Mouse (Mus musculus): ENCODE results near the gene Trappc4. TPM values are rescaled to one million over a fixed set of nuclear protein-coding genes. Genes with fewer than 3 reads are reported as not detected.
A peak's percentile ranks its signal among the peaks of the same experiment; 100 is the strongest.

Trappc4 gene
- 121 and 140 TPM in 2 replicates for total RNA-seq (2012; rRNA removed)
- 100 to 1,000 TPM in 1 of 2 experiments, not detected in 1; 129 TPM for polyA plus RNA-seq (2012; ENCODE audit: insufficient read depth in 1 of 2, insufficient read length in 2 of 2, low read depth in 1 of 2, low replicate concordance in 2 of 2, missing spikeins in 1 of 2)

- peak; percentile 95 for DNase-seq (ENCODE audit: low read depth, low spot score)
- Histone ChIP-seq H3K79me2 (ENCODE audit: control insufficient read depth, insufficient read depth, low read length, poor library complexity) (peaks cover 29% of the 10 kb centered on the region), H3K4me1 (ENCODE audit: control insufficient read depth in 1 of 2, insufficient read depth in 2 of 2, low read length in 2 of 2) (peaks cover 0 to 29% of the 10 kb centered on the region in 2 experiments; a peak in 2 of 4 replicates), H3K9me3 (replicated peaks; ENCODE audit: insufficient read depth, low read length) (no peaks in the 10 kb centered on the region), H3K4me3 (ENCODE audit: control insufficient read depth in 1 of 2, insufficient read depth in 1 of 2, low read depth in 2 of 2, low read length in 2 of 2) (peak within 1 kb of the TSS; percentile 90 to 92), H3K27ac (ENCODE audit: control insufficient read depth, low read depth, low read length) (peak within 1 kb of the TSS; percentile 97), H3K27me3 (ENCODE audit: control insufficient read depth in 1 of 2, insufficient read depth in 2 of 2, low read length in 2 of 2) (no peaks in the 10 kb centered on the region), H3K9ac (ENCODE audit: control insufficient read depth, low read depth, low read length, poor library complexity, severe bottlenecking) (peak within 1 kb of the TSS; percentile 95), H3K36me3 (ENCODE audit: control insufficient read depth in 1 of 2, insufficient read depth in 2 of 2, low read length in 2 of 2) (peaks cover 13 to 39% of the 10 kb centered on the region in 2 experiments)
- 0 out of 2 replicates have a peak, but pooled peaks have one; percentile 28 for TF ChIP-seq POLR2AphosphoS5 (IDR thresholded peaks at IDR 0.05; ENCODE audit: borderline replicate concordance, low read depth, low read length)
- no peak for TF ChIP-seq RCOR1 (IDR thresholded peaks at IDR 0.05; ENCODE audit: low read depth, low read length)
- TF ChIP-seq ZNF384 (IDR thresholded peaks at IDR 0.05; ENCODE audit: low read depth, low read length): no peak
- no peak for TF ChIP-seq USF1 (IDR thresholded peaks at IDR 0.05; ENCODE audit: low read depth, low read length)
- no peak for TF ChIP-seq USF2 (IDR thresholded peaks at IDR 0.05; ENCODE audit: borderline replicate concordance in 1 of 2, insufficient read depth in 1 of 2, low read depth in 1 of 2, low read length in 2 of 2)
- no peak for TF ChIP-seq CHD1 (IDR thresholded peaks at IDR 0.05; ENCODE audit: low read depth, low read length)
- TF ChIP-seq MEF2A (IDR thresholded peaks at IDR 0.05; ENCODE audit: extremely low read depth, insufficient replicate concordance, low read depth, low read length, poor library complexity, severe bottlenecking): no peak; the same call in 1 of the 2 replicates
- peak; percentile 77 for TF ChIP-seq ELF1 (IDR thresholded peaks at IDR 0.05; ENCODE audit: low read depth, low read length)
- TF ChIP-seq HCFC1 (IDR thresholded peaks at IDR 0.05; ENCODE audit: low read depth, low read length): peak; percentile 90
- TF ChIP-seq NRF1 (IDR thresholded peaks at IDR 0.05; ENCODE audit: insufficient read depth, low read depth, low read length, poor library complexity, severe bottlenecking): peak; percentile 80
- no peak for TF ChIP-seq BHLHE40 (IDR thresholded peaks at IDR 0.05; ENCODE audit: borderline replicate concordance, low read depth, low read length)
- TF ChIP-seq SMC3 (IDR thresholded peaks at IDR 0.05; ENCODE audit: low read depth, low read length): no peak
- no peak for TF ChIP-seq MAFK (IDR thresholded peaks at IDR 0.05; ENCODE audit: borderline replicate concordance, low read depth, low read length)
- peak; percentile 74 to 86 for TF ChIP-seq POLR2A (IDR thresholded peaks at IDR 0.05; ENCODE audit: control insufficient read depth in 1 of 2, insufficient read depth in 1 of 2, low read depth in 1 of 2, low read length in 2 of 2, poor library complexity in 1 of 2)
- TF ChIP-seq EP300 (IDR thresholded peaks at IDR 0.05; ENCODE audit: low read depth in 1 of 2, low read length in 2 of 2): 0 out of 4 replicates have a peak, but pooled peaks of 1 of the 2 experiments have one; percentile 2
- no peak for TF ChIP-seq CTCF (IDR thresholded peaks at IDR 0.05 in 2 of 3, conservative IDR thresholded peaks at IDR 0.05 in 1 of 3; ENCODE audit: control insufficient read depth in 1 of 3, insufficient read depth in 1 of 3, low read depth in 2 of 3, low read length in 3 of 3, poor library complexity in 1 of 3, severe bottlenecking in 1 of 3)
- peak; percentile 73 for TF ChIP-seq MAX (IDR thresholded peaks at IDR 0.05; ENCODE audit: low read length)
- no peak for TF ChIP-seq GATA1 (IDR thresholded peaks at IDR 0.05; ENCODE audit: low read depth, low read length)
- peak; percentile 54 for TF ChIP-seq MXI1 (IDR thresholded peaks at IDR 0.05; ENCODE audit: low read depth, low read length)
- no peak for TF ChIP-seq ZC3H11A (IDR thresholded peaks at IDR 0.05; ENCODE audit: low read depth, low read length)
- TF ChIP-seq ZKSCAN1 (IDR thresholded peaks at IDR 0.05; ENCODE audit: low read depth, low read length): no peak
- peak; percentile 32; the same call in 1 of the 2 replicates for TF ChIP-seq SIN3A (IDR thresholded peaks at IDR 0.05; ENCODE audit: low read length)
- TF ChIP-seq MAZ (IDR thresholded peaks at IDR 0.05; ENCODE audit: low read depth, low read length): peak; percentile 43; the same call in 1 of the 2 replicates
- TF ChIP-seq RAD21 (IDR thresholded peaks at IDR 0.05; ENCODE audit: low read depth, low read length): no peak
- no peak for TF ChIP-seq UBTF (IDR thresholded peaks at IDR 0.05; ENCODE audit: borderline replicate concordance, insufficient read depth, low read depth, low read length)
- TF ChIP-seq TCF12 (IDR thresholded peaks at IDR 0.05; ENCODE audit: low read depth, low read length): peak; percentile 53; the same call in 1 of the 2 replicates
- no peak for TF ChIP-seq E2F4 (IDR thresholded peaks at IDR 0.05; ENCODE audit: borderline replicate concordance, low read depth, low read length)
- TF ChIP-seq POLR2AphosphoS2 (IDR thresholded peaks at IDR 0.05; ENCODE audit: low read length): no peak; the same call in none of the 2 replicates
- peak; percentile 85 for TF ChIP-seq KAT2A (conservative IDR thresholded peaks at IDR 0.05; ENCODE audit: low read depth, low read length)
- peak; percentile 88 for TF ChIP-seq TBP (IDR thresholded peaks at IDR 0.05; ENCODE audit: low read depth, low read length)
- peak; percentile 53 for TF ChIP-seq ZMIZ1 (IDR thresholded peaks at IDR 0.05; ENCODE audit: low read depth, low read length)
- 0 out of 2 replicates have a peak, but pooled peaks have one; percentile 33 for TF ChIP-seq ETS1 (IDR thresholded peaks at IDR 0.05; ENCODE audit: low read depth, low read length)
- TF ChIP-seq JUND (IDR thresholded peaks at IDR 0.05; ENCODE audit: low read depth, low read length): no peak
- peak; percentile 76 for TF ChIP-seq NELFE (IDR thresholded peaks at IDR 0.05; ENCODE audit: low read depth, low read length)
Observed at GRCm38 (mm10) chr9:44406906-44407751, at the start of gene Trappc4, which contains the start of gene Rps25. Gene Trappc4, minus strand, starts transcription at chr9:44407600. Gene Rps25, plus strand, starts transcription at chr9:44407139.

Measured in MEL (cell line).